Mouse (Mus musculus) kidney, adult 10 weeks (tissue): Measurements from ENCODE around the gene Col23a1. TPM values are rescaled to one million over a fixed set of nuclear protein-coding genes. Genes with fewer than 3 reads are reported as not detected.

ENCODE experiments used
- polyA plus RNA-seq: library from polyadenylated mRNA; stranded (reverse); fragments of 350-450 nt; fragmentation: Illumina TruSeq; extraction: RNeasy Lipid Tissue Mini Kit (QIAGEN cat#74804); gene quantifications from one replicate; pipeline ENCODE4 v1.2.3, GENCODE M21; 2014; ENCODE audit warnings: low read depth, low replicate concordance

Col23a1 gene
- 0.69 TPM for polyA plus RNA-seq

GRCm38 (mm10) chr11:51289564-51290041 is at the start of gene Col23a1:
Col23a1 (plus strand) TSS chr11:51289920.

DNA sequence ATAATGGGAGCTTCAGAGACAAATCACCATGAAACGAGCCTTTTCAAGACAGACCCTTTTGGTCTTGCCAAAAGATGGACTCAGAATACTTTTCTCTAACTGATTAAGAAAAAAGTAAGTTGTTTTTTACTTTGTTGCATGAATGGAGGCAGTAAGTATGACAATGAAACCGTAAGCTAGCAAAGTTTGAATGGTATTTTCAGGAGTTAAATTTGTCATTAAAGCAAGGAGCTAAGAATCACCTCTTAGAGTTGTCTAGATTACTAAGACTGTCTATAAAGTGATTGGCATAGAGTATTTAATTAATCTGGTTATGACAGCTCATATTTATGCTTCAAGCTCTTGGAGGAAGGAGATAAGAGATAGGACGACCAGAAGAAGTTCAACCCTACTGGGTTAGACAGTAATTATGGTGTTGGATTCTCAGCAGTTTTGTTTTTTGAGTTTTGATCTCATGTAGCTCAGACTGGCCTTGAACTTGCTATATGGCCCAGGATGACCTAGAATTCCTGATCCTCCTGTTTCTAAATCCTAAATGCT is 28.0 kb upstream of the Col23a1 start, which contains the start of gene Clk4:
Clk4 (plus strand) TSS at position 51 of the 540 bp plus-strand sequence.

GRCm38 (mm10) chr11:51262342-51263285 is 27.1 kb upstream of the Col23a1 start, which contains the start of gene BC049762:
BC049762 (minus strand) TSS chr11:51263046.

GRCm38 (mm10) chr11:51584431-51585248 is 294.9 kb downstream of the Col23a1 start, which contains the start of gene Phykpl:
Phykpl (plus strand) TSS chr11:51584757.

DNA sequence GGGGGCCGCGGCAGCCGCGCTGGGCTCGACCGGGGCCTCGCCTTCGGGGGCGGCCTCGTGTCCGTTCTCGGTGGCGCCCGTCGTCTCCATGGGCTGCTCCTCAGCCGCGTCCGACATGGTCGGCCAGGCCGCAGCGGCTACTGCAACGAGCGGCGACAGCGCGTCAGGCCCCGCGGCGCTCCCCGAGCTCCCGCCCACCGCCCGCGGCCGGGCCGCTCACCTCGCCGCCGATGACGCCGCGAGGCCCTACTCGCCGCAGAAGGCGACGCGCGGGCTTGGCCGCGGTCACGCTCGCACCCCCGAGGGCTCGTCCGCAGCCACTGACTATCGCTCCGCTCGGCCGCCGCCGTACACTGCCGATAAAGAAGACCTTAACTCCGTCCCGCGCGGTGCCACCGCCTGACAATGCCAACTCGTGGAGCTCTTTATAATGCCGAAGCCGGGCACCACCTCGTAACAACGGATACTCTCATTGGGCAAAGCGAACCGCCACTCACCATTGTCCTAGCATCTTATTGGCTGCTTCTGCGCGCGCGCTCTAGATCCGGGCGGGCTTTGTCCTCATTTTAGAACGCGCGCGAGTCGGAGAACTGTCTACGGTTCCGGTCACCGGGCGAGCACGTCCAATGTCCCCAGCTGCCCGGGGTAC is 316.9 kb downstream of the Col23a1 start, which contains the start of gene Hnrnpab:
Hnrnpab (minus strand) TSS at position 401 of the 649 bp plus-strand sequence.

GRCm38 (mm10) chr11:51619409-51620060 is 329.8 kb downstream of the Col23a1 start, which contains the start of gene Nhp2:
Nhp2 (plus strand) TSS chr11:51619735.

Other genes with a start within 250 kb of the Col23a1 start
- gene Olfr1375, start 241.8 kb upstream of the Col23a1 start, polyA plus RNA-seq, result not detected
- 22.0 TPM for gene Zfp354a, start 230.7 kb upstream of the Col23a1 start, polyA plus RNA-seq
- not detected for gene Gm12569, start 69.4 kb upstream of the Col23a1 start, polyA plus RNA-seq
- 117 TPM for gene Clk4, start 28.2 kb upstream of the Col23a1 start, polyA plus RNA-seq
- gene BC049762, start 26.9 kb upstream of the Col23a1 start, polyA plus RNA-seq, result not detected